Mouse (Mus musculus): ENCODE results near the gene Il5ra. TPM values are rescaled to one million over a fixed set of nuclear protein-coding genes. Genes with fewer than 3 reads are reported as not detected.

Gene Il5ra
- polyA plus RNA-seq, 1 experiment = not detected

DNA sequence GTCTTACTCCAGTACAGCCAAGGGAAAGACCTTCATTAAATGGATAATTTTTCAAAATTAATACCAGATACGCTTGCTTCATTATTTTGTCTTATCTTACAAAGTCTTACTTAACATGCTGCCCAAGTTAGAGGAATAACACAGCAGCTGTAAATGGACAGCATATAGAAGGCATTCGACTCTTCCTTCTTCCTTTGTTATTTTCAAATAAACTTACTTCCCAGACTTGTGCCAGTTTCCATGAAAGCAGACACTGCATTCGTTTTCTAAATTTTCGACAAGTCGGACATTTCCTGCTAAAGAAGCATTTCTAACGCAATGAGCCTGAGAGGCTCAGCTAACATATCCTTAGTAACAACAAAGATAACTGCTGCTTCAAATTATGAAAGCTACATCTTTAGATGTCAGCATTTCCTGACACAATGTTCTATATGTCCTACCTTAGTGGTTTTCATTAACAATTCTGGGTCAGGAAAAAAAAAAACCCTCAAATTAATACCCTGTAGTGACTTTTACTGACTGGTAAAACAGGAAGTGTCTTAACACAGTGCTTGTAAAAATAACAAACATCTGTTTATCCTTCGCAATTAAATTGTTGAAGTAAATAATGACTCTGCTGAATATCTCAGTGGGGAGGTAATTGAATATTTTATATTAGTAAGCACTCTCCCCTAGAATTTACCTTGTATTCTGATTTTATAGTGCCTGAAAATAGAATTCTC, 3.0 kb downstream of the Il5ra start:
- Histone ChIP-seq H3K4me3 (ENCODE audit: insufficient read depth, low read length) (no peak overlapping the region), H3K4me1 (ENCODE audit: control insufficient read depth, insufficient read depth, low read length) (no peaks in the 10 kb centered on the region), H3K27ac (ENCODE audit: insufficient read depth, low read length) (no peak overlapping the region)
- no peak for TF ChIP-seq CTCF (IDR thresholded peaks at IDR 0.05; ENCODE audit: borderline replicate concordance, insufficient read depth, low read length)
- TF ChIP-seq POLR2A (IDR thresholded peaks at IDR 0.05; ENCODE audit: low read depth, low read length) = no peak

DNA sequence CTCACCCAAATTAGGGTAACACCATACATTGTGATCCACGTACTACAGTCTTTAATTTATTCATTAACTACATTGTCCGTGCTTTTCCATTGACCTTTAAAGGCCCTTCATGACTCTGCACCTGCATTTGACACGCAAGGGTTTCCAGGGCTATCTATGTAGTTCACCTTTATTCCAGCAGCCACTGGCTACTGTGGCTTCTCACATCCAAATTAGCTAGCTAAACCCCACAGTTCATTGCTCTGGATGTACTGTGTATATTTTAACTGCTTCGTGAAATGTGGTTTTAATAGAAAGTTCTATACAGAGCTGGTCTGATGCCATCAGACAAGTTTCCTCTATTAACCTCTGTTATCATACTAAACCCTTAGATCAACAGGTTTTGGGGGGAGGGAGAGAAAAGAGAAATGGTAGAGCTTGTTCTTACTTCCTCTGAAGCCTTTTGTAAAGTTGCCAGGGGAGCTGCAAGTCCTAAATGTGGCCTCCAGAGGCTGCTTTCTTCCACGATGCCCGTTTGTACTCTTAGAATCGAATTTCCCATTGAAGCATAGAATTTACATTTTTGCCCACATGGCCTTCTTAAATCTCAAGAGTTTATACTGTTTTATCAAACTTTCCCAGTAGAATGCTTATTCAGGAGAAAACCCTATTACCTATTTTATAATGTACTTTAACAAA, 5.1 kb downstream of the Il5ra start:
- Histone ChIP-seq H3K27ac (ENCODE audit: insufficient read depth, low read length) (no peak overlapping the region), H3K4me1 (ENCODE audit: control insufficient read depth, insufficient read depth, low read length) (no peaks in the 10 kb centered on the region), H3K4me3 (ENCODE audit: insufficient read depth, low read length) (no peak overlapping the region)
- TF ChIP-seq CTCF (IDR thresholded peaks at IDR 0.05; ENCODE audit: borderline replicate concordance, insufficient read depth, low read length) = no peak
- TF ChIP-seq POLR2A (IDR thresholded peaks at IDR 0.05; ENCODE audit: low read depth, low read length) = no peak

DNA sequence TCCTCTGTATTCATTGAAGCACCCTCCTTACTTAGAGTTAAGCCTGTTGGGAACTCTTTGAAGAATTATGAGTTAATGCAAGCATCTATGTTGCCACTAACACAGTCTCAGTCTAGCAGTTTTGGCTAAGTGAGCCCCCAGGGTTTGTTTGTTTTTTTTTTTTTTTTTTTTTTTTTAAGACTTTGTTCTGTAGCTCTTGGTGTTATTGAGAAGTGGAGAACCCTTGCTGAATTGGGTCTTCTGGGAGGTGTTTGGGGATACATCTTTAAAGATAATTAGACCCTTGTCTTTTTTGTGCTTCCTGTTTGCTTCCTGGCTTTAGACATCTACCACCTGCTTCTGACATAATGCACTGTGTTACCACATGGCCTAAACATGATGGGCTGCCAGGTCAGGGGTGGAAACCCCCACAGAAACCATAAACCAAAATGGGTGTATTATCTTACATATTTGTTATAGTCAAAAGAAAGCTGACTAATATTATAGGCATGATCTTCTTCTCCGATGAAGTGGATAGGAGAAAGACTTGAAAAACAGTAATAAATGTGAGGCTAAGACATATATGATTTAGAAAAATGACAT, 8.5 kb downstream of the Il5ra start:
- Histone ChIP-seq H3K4me1 (ENCODE audit: control insufficient read depth, insufficient read depth, low read length) (no peaks in the 10 kb centered on the region), H3K27ac (ENCODE audit: insufficient read depth, low read length) (no peak overlapping the region), H3K4me3 (ENCODE audit: insufficient read depth, low read length) (no peak overlapping the region)
- TF ChIP-seq POLR2A (IDR thresholded peaks at IDR 0.05; ENCODE audit: low read depth, low read length) (no peak), CTCF (IDR thresholded peaks at IDR 0.05; ENCODE audit: borderline replicate concordance, insufficient read depth, low read length) (no peak)

DNA sequence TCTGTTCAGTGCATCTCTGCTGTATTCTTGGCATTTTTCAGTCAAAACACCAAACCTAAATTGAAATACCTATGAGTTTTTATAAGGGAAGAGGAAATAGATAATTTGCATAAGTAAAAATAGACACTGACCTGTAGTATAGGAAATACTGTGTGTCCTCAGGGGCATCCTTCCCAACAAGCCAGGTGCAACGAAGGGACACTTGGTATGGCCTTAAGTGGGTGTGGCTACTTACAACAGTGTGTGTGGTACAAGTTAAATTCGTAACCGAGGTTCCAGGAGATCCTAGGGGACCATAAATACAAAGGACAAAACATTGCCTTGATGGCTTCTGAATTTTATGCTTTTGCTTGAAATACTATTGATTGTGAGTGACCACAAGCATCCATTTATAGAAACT, 10.6 kb downstream of the Il5ra start:
- Histone ChIP-seq H3K27ac (ENCODE audit: insufficient read depth, low read length) (no peak overlapping the region), H3K4me3 (ENCODE audit: insufficient read depth, low read length) (no peak overlapping the region), H3K4me1 (ENCODE audit: control insufficient read depth, insufficient read depth, low read length) (no peaks in the 10 kb centered on the region)
- TF ChIP-seq CTCF (IDR thresholded peaks at IDR 0.05; ENCODE audit: borderline replicate concordance, insufficient read depth, low read length) = no peak
- TF ChIP-seq POLR2A (IDR thresholded peaks at IDR 0.05; ENCODE audit: low read depth, low read length) = no peak

DNA sequence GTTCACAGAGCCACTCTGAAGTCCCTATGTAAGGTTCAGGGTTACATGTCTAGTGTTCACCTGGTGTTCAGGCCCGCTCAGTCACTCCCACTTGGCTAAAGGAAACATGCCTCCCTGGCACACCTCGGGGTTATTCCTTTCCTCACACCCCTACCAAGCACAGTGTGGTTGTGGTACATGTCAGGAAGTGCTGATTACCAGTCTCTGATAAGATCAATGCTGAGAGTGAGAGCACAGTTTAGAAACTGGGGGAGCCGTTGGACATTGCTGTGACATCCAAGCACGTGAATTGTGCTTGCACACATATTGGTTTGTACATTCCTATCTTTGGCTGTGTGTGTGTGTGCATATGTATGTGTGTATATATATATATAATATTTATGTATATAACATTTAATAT, 16.3 kb downstream of the Il5ra start:
- Histone ChIP-seq H3K4me3 (ENCODE audit: insufficient read depth, low read length) (no peak overlapping the region), H3K4me1 (ENCODE audit: control insufficient read depth, insufficient read depth, low read length) (no peaks in the 10 kb centered on the region), H3K27ac (ENCODE audit: insufficient read depth, low read length) (no peak overlapping the region)
- TF ChIP-seq CTCF (IDR thresholded peaks at IDR 0.05; ENCODE audit: borderline replicate concordance, insufficient read depth, low read length) = no peak

DNA sequence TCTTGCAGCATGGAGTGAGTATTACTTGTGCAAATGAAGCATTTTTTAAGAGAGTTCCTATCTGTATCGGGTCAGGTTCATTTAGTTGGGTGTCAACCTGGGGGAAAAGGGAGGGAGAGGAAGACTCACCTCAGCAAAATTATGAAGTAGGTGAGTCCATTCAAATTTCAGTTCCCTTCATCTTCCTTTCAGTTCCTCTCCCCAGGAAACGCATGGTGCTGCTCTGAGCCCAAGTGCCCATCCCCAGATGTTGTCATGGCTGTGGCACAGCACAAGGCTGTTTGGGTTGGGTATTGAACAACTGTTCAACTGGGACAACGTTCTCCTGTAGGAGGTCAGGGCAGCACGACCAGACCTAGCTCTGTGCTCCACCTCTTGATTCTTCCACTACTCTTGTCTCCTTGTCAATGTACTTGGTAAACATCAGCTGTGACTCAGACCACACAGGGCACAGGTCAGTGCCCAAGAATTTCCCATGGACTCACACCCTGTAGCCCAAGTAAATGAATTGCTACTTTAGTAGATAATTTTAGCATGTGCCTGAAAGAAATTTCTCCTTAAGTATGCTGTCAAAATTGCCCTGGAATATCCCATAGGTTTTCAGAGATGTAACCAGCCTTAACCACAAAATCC, 19.0 kb downstream of the Il5ra start:
- TF ChIP-seq CTCF (IDR thresholded peaks at IDR 0.05; ENCODE audit: borderline replicate concordance, insufficient read depth, low read length) = no peak
- no peak for TF ChIP-seq POLR2A (IDR thresholded peaks at IDR 0.05; ENCODE audit: low read depth, low read length)
- no peaks in the 10 kb centered on the region for H3K4me1 ChIP-seq (ENCODE audit: control insufficient read depth, insufficient read depth, low read length)
- H3K27ac ChIP-seq (ENCODE audit: insufficient read depth, low read length) = no peak overlapping the region
- no peak overlapping the region for H3K4me3 ChIP-seq (ENCODE audit: insufficient read depth, low read length)

DNA sequence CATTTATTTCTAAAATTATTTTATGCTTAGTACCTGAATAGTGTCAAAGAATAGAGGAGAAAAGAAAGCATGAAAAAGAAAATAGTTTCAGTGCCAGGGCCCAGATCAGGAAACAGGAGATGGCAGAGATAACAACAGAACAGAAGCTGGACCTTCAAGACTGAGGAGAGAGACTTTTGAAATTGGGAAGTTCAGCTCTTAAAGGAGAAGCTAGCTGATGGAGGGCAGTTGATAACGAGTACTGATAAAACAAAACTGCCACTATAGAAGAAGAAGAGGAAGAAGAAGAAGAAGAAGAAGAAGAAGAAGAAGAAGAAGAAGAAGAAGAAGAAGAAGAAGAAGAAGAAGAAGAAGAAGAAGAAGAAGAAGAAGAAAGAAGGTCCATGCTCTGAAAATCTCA, 21.1 kb downstream of the Il5ra start:
- H3K27ac ChIP-seq (ENCODE audit: insufficient read depth, low read length) = no peak overlapping the region
- TF ChIP-seq CTCF (IDR thresholded peaks at IDR 0.05; ENCODE audit: borderline replicate concordance, insufficient read depth, low read length) (no peak), POLR2A (IDR thresholded peaks at IDR 0.05; ENCODE audit: low read depth, low read length) (no peak)
- no peak overlapping the region for H3K4me3 ChIP-seq (ENCODE audit: insufficient read depth, low read length)
- H3K4me1 ChIP-seq (ENCODE audit: control insufficient read depth, insufficient read depth, low read length) = no peaks in the 10 kb centered on the region

DNA sequence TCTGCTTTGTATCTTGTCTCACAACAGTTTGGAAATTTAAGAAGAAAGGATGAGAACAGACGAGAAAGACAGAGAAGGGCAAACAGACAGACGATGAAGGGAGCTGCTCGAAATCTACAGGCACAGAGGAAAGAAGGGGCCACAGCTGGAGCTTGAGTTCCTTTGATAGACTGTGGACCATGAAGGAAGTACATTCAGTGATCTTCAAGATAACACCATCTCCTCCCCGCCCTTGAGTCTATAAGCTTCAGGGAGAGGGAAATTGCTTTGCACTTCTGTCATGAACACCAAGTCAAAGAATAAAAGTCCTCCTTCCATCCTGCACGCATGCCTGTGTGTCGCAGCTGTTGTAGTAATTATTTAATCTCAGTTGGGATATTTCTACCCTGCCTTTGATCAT, 22.8 kb downstream of the Il5ra start:
- H3K4me1 ChIP-seq (ENCODE audit: control insufficient read depth, insufficient read depth, low read length) = no peaks in the 10 kb centered on the region

DNA sequence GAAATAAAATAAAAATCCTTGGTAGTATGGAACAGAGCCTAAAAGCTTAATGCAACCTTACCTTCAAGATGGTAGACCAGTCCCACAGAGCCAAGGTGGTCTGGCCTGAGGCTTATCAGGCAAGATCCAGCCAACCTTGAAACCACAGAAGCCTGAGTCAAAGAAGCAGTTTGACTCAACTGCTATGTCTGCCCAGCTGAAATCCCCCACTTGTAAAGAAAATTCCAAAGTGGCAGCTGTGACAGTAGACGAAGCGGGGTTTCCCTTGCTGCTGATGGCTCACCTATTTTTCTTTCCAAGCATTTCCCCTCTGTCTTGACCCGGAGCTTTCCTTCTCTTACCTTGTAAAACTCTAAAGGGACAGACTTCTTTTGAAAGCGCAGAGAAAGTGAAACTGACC, 23.2 kb downstream of the Il5ra start:
- H3K4me1 ChIP-seq (ENCODE audit: control insufficient read depth, insufficient read depth, low read length) = no peaks in the 10 kb centered on the region
- no peak overlapping the region for H3K27ac ChIP-seq (ENCODE audit: insufficient read depth, low read length)
- TF ChIP-seq CTCF (IDR thresholded peaks at IDR 0.05; ENCODE audit: borderline replicate concordance, insufficient read depth, low read length) (no peak), POLR2A (IDR thresholded peaks at IDR 0.05; ENCODE audit: low read depth, low read length) (no peak)

More for the DNA sequence above, 22.8 kb downstream of the Il5ra start:
- TF ChIP-seq CTCF (IDR thresholded peaks at IDR 0.05; ENCODE audit: borderline replicate concordance, insufficient read depth, low read length) = no peak
- no peak for TF ChIP-seq POLR2A (IDR thresholded peaks at IDR 0.05; ENCODE audit: low read depth, low read length)
- no peak overlapping the region for H3K27ac ChIP-seq (ENCODE audit: insufficient read depth, low read length)
- H3K4me3 ChIP-seq (ENCODE audit: insufficient read depth, low read length) = no peak overlapping the region

More for the DNA sequence above, 23.2 kb downstream of the Il5ra start:
- no peak overlapping the region for H3K4me3 ChIP-seq (ENCODE audit: insufficient read depth, low read length)

Data from embryonic fibroblast, embryonic 13.5 days (primary cell).